13 mouse cellular contexts compared by ENCODE assay signal in the genomic region with DNA sequence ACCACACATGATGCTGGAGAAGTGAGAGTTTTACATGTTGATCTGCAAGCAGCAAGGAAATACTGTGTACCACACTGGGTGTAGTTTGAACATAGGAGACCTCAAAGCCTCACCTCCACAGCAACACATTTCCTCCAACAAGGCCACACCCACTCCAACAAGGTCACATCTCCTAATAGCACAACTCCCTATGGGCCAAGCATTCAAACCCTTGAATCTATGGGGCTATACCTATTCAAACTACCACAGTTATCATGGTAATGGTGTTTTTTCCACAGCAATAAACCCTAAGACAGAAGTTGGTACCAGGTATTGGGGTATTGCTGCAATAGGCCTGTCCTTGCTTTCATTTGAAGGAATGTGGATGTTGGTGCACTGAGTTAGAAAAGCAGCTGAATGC.
"Had no signal": no experiment of that assay in that cellular context is flagged by ENCODE, and none has a peak within 500 bp of the region (broad histone marks: within the 10 kb centered on the region; RNA-seq: fewer than 3 reads in every experiment).

No protein-coding gene starts in this region.

- H3K4me2 ChIP-seq: lung, embryonic 14.5 days; midbrain, embryonic 12.5 days; midbrain, embryonic 15.5 days; neural tube, embryonic 12.5 days had no signal

- H3K27ac ChIP-seq: liver, embryonic 14.5 days; midbrain, embryonic 12.5 days; midbrain, embryonic 15.5 days; neural tube, embryonic 12.5 days had no signal

- H3K9me3 ChIP-seq: megakaryocyte, embryonic 14.5 days; midbrain, embryonic 12.5 days; midbrain, embryonic 15.5 days had no signal

- DNase-seq: lung, adult 18-20 months; lung, embryonic 14.5 days; lung, postnatal 10 days; lung, postnatal 4 days; right cerebral cortex, postnatal 14 days; thymus, adult 18-20 months; thymus, postnatal 14 days; thymus, postnatal 36 days had no signal

- H3K27me3 ChIP-seq: megakaryocyte, embryonic 14.5 days; midbrain, embryonic 12.5 days; midbrain, embryonic 15.5 days; neural tube, embryonic 12.5 days had no signal

- ATAC-seq: midbrain, embryonic 15.5 days had no signal

- H3K36me3 ChIP-seq: midbrain, embryonic 12.5 days; midbrain, embryonic 15.5 days; neural tube, embryonic 12.5 days had no signal

- H3K9ac ChIP-seq: liver, embryonic 14.5 days; lung, embryonic 14.5 days; midbrain, embryonic 12.5 days; midbrain, embryonic 15.5 days; neural tube, embryonic 12.5 days had no signal

- H3K4me3 ChIP-seq: megakaryocyte, embryonic 14.5 days; midbrain, embryonic 12.5 days; midbrain, embryonic 15.5 days; neural tube, embryonic 12.5 days had no signal

- H3K4me1 ChIP-seq: megakaryocyte, embryonic 14.5 days; midbrain, embryonic 12.5 days; midbrain, embryonic 15.5 days; neural tube, embryonic 12.5 days had no signal
